Mouse (Mus musculus) liver, embryonic 14.5 days (tissue): ENCODE results near the gene Gstp2.

Experiments used
- CTCF ChIP-seq: IDR thresholded peaks from 2 replicates; pipeline ENCODE4 v1.5.1; 2016; ENCODE audit warnings: antibody characterized with exemption, low read depth, control low read depth
- EP300 ChIP-seq: IDR thresholded peaks from 2 replicates; pipeline ENCODE4 v1.6.1; 2016; ENCODE audit warnings: antibody characterized with exemption, low read depth

DNA sequence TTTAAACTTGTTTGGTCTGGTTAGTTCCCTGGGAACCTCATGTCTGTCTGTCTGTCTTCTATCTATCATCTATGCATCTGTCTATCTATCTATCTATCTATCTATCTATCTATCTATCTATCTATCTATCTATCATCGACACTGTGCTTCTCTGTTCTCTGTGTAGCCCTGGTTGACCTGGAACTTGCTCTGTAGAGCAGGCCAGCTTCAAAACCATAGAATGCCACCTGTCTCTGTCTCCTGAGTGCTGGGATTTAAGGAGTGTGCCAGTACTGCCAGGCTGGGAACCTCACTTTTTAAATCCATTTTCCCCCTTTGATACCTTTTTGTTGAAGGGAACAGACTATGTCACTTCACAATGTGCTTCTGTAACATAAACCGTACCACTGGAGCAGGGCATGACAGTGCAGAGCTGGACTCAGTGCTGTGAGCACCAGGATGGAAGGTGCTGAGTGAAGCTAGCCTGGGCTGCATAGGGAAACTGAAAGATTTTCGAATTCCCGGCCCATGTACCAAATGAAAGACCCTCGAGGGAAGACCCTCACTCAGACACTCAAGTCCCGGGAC, 15.2 kb upstream of the Gstp2 start:
- TF ChIP-seq CTCF: no peak
- no peak for TF ChIP-seq EP300
